19 mouse cellular contexts compared by ENCODE assay signal in the genomic region with DNA sequence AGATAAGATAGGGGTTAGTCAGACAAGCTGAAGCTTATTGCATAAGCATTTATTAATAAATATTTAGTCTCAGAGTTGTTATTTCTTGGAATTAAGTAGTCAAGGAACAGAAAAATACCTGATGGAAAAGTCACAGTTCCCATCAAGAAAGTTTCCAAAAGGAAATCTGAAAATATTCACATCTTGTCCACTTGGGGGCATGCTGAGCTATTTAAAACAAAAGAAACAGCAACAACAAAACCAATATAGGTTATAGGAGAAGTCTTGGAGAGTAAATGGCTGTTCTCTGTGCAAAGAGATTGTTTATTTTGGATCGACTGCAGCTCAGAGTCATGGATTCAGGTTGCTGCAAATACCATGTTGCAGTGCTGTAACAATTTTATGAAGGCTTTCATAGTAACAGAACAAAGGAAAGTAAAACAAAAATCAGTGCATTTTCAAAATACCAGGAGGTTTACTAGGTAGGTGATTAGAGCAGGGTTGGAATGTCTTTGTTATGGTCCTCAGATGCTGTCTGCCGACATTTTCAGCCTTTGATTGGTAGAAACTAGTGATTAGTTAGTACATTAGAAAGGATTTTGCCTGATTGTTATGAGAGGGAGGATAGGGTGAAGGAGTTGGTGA. TPM values are rescaled to one million over a fixed set of nuclear protein-coding genes. Genes with fewer than 3 reads are reported as not detected.
A peak's percentile ranks its signal among the peaks of the same experiment; 100 is the strongest.
DNase-seq lines count a peak whose midpoint lies in the region; ATAC-seq and TF ChIP-seq lines count a peak whose summit lies in the region.
"Had no signal": no experiment of that assay in that cellular context is flagged by ENCODE, and none has a peak within 500 bp of the region (broad histone marks: within the 10 kb centered on the region; RNA-seq: fewer than 3 reads in every experiment).

No protein-coding gene starts in this region.

- no peaks in the 10 kb centered on the region for H3K9me3 ChIP-seq in E14TG2a.4 (ENCODE audit: low read length)
- H3K9me3 ChIP-seq: G1E; heart, embryonic 12.5 days; hindbrain, embryonic 10.5 days; kidney, embryonic 15.5 days; stomach, embryonic 15.5 days had no signal

- TF ChIP-seq CTCF in layer of hippocampus, adult 2 months (conservative IDR thresholded peaks at IDR 0.05): peak; percentile 72
- peak; percentile 39 for TF ChIP-seq CTCF in E14TG2a.4 (conservative IDR thresholded peaks at IDR 0.05; ENCODE audit: low read length)

- H3K4me1 ChIP-seq in E14TG2a.4 (replicated peaks; ENCODE audit: low read depth, low read length): no peaks in the 10 kb centered on the region
- H3K4me1 ChIP-seq: heart, embryonic 12.5 days; hindbrain, embryonic 10.5 days; kidney, embryonic 15.5 days; stomach, embryonic 15.5 days had no signal

- no peak for ATAC-seq in cerebellum, adult (ENCODE audit: insufficient number of reproducible peaks, low FRiP score, low TSS enrichment)

- H3K36me3 ChIP-seq in E14TG2a.4 (ENCODE audit: insufficient read depth, low read length): no peaks in the 10 kb centered on the region
- H3K36me3 ChIP-seq: G1E; heart, embryonic 12.5 days; hindbrain, embryonic 10.5 days; kidney, embryonic 15.5 days; stomach, embryonic 15.5 days had no signal

- no peaks in the 10 kb centered on the region for H3K27me3 ChIP-seq in E14TG2a.4 (ENCODE audit: insufficient read depth, low read length)
- H3K27me3 ChIP-seq: heart, embryonic 12.5 days; kidney, embryonic 15.5 days; stomach, embryonic 15.5 days had no signal

- no peak for DNase-seq in layer of hippocampus, adult 2 months (ENCODE audit: low spot score in 2 of 2)
- no peak for DNase-seq in layer of hippocampus, postnatal 14 days (ENCODE audit: low spot score in 2 of 2)
- DNase-seq in Muller cell, postnatal 12 days (ENCODE audit: inconsistent ontology term): peak; percentile 70
- DNase-seq in mesoderm, embryonic 11.5 days (ENCODE audit: low read depth, low spot score): peak; percentile 4
- DNase-seq in heart, adult 11 months: no peak
- DNase-seq: adrenal gland, adult 2 months; right cerebral cortex, postnatal 4 days; thymus, postnatal 25 days had no signal

- no peak overlapping the region for H3K4me3 ChIP-seq in layer of hippocampus, adult 2 months
- no peak overlapping the region for H3K4me3 ChIP-seq in E14TG2a.4 (replicated peaks; ENCODE audit: low read length)
- H3K4me3 ChIP-seq: heart, embryonic 12.5 days; hindbrain, embryonic 10.5 days; kidney, embryonic 15.5 days; stomach, embryonic 15.5 days had no signal

- no peak overlapping the region for H3K27ac ChIP-seq in layer of hippocampus, adult 2 months
- H3K27ac ChIP-seq: hindbrain, embryonic 10.5 days; kidney, embryonic 15.5 days; liver, embryonic 14.5 days; stomach, embryonic 15.5 days had no signal

RNA-seq across cellular contexts. Expression of a gene that starts 7.1 kb away (rescaled TPM):
- total RNA-seq in layer of hippocampus, adult 2 months (2021): not detected
- total RNA-seq in layer of hippocampus, postnatal 14 days (2021): not detected
- total RNA-seq: adrenal gland, adult 2 months; common myeloid progenitor, adult 5-6 weeks; gastrocnemius, adult 8-10 months; left cerebral cortex, postnatal 25 days had no signal

RNA-seq across cellular contexts. Expression of a gene that starts 26.9 kb away (rescaled TPM):
- not detected for total RNA-seq in layer of hippocampus, adult 2 months (2021)
- total RNA-seq in layer of hippocampus, postnatal 14 days (2021): not detected
- total RNA-seq: adrenal gland, adult 2 months; common myeloid progenitor, adult 5-6 weeks; G1E; gastrocnemius, adult 8-10 months; left cerebral cortex, postnatal 25 days had no signal

RNA-seq across cellular contexts. Expression of a gene that starts 47.7 kb away (rescaled TPM):
- not detected for total RNA-seq in layer of hippocampus, adult 2 months (2021)
- not detected for total RNA-seq in layer of hippocampus, postnatal 14 days (2021)
- total RNA-seq: adrenal gland, adult 2 months; common myeloid progenitor, adult 5-6 weeks; gastrocnemius, adult 8-10 months; left cerebral cortex, postnatal 25 days had no signal

Comparison
In these comparisons a context has a peak if more than half of its experiments do, and no peak if none do; other contexts are left out.
1. DNase-seq: peak in Muller cell, postnatal 12 days (single experiment) and mesoderm, embryonic 11.5 days (single experiment); none in layer of hippocampus, adult 2 months (0 of 2), layer of hippocampus, postnatal 14 days (0 of 2) and heart, adult 11 months (single experiment).